Mouse (Mus musculus): ENCODE results near the gene Arhgef3.

Gene Arhgef3

DNA sequence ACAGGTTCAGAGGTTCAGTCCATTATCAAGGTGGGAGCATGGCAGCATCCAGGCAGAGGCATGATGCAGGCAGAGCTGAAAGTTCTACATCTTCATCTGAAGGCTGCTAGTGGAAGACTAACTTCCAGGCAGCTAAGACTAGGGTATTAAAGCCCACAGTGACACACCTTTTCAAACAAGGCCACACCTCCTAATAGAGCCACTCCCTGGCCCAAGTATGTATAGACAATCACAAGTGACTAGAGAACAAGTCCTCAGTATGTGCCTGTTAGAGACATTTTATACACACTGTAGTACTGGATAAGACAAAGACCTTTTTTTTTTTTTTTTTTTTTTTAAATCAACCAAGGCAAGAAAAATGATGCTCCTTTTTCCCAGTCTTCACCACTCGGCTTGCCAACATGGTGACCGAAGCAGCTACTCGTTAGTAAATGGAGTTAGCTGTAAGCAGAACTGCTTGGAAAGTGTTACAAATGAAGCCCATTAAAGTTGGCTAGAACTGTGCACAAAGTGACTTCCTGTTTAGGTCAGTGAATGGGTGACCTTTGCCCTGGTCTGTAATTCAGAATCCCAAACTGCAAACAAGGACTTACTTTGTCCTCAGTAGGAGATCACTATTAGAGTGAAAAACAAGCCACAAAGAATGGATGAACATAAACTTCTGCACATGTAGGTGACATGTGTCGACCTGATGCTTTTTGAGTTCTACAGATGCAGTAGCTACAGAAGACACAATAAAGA, 229.7 kb downstream of the Arhgef3 start:
- in situ Hi-C loops (cut with MboI) = loop anchor here (5.0 kb wide), 2 partner anchors 63 to 152 kb away; no protein-coding TSS in a partner anchor

DNA sequence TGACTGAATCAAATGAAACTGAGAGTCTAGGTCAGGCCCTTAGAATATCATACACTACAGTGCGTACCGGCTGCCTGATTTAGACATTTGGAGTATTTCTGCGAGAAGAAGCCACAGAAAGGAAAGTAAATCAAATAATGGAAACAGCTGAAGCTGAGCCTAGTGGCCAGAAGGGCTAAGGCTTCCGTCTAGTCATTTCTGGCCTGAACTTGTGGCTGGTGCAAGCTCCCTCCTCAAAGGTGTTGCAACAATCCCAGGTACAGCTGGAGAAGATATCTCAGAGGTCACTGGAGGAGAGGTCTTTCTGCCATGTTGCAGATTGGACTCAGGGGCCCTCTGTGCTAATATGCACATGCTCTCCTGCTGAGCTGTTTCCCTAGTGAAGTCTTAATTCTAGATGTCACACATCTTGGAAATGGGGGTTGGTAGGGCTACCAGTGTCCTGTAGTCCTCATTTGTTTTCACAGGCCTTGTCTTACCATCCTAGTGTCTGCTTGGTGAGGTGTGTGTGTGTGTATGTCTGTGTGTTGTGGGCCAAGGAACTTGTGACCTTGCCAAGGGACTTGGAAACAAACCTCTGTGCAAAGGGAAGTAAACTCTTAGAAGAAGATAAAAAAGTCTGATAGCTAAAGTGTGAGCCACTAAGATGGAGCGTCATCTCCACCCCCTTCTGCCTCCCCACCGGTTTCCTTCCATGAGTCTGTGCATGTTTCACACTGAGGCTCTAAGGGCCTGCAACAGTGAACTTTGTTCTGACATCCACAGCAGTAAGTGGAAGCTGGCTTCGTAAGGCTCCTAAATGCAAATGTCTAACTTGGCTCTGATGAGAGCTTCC, 230.6 kb downstream of the Arhgef3 start:
- in situ Hi-C loops (cut with MboI) = no loop called here

DNA sequence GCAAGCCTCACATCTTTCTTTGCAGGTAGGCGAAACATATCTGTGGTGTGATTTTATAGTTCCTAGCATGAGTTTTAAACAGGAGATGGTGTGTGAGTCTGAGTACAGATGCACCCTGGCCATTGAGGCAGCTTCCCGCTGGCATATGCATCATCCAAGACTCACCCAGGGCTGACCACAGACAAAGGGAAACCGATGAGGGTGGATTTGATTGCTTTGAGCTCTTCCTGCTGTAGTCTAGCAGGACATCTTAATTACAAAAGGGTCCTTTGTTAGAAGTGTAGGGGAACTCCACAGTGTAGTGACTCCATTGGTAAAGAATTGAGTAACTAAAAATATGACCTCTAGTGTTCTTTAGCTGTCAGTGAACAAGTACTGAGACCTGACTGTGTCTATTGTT, 232.5 kb downstream of the Arhgef3 start:
- in situ Hi-C loops (cut with MboI) = no loop called here

DNA sequence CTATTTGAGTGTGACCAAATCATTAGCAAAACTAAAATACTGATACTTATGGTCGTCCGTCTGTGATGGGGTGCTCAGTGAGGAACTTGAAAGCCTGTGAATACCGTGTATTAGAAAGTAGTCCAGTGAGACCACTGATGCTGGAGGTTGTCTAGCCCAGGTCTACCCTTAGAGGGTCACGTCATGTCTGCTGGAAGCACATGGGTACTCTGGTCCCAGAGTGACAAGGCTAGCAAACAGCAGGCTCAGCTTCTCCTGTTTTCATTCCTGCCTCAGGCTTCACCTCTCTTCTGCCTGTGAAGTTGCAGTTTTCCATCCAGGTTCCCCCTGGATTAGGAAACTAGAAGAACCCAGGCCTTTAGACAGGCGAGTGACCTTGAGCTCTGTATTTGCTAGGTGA, 233.0 kb downstream of the Arhgef3 start:
- in situ Hi-C loops (cut with MboI) = no loop called here

DNA sequence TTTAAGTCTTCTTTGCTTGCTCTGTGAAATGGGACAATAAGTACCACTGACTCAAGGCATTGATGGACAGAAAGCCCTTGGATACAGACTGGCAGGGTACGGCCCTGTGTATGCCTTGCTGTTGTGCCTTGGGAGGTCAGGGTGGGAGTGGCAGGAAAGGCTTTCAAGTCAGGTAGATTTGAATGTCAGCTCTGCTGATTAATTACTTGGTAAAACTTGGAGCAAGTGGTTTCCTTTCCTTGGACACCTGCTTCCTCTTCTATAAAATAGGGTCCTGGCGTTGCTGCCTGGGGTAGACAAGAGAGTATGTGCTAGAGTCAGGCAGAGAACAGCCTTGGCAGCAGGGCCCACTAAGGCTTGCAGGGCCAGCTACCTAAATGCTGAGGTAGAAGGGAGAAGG, 233.4 kb downstream of the Arhgef3 start:
- in situ Hi-C loops (cut with MboI) = no loop called here

DNA sequence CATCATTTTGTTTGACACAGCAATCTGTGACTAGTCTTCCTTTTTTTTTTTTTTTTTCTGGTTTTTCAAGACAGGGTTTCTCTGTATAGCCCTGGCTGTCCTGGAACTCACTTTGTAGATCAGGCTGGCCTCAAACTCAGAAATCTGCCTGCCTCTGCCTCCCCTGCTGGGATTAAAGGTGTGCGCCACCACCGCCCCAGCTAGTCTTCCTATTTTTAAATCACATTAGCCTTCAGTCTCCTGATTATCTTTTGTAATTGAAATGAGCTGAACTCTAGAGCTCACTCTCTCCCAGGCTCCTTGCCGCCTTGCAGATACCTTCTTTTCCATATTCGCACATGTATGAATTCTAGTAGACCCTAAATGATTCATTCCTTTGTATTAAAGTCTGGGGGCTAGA, 234.0 kb downstream of the Arhgef3 start:
- in situ Hi-C loops (cut with MboI) = no loop called here

DNA sequence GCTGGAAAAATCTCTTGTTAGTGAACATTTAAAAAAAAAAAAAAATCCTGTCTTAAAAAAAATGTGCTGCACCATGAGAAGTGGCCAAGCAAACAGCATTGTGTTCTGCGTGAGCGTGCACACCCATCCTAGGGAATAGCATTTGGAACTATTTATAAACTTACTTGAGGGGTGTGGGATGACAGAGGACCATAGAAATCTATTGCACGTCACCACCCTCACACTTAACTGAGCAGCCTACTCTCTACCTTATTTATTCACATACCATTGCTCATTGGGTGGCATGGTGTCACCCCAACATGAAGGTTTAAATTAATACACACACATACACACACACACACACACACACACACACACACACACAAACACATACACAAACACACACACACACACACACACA, 234.4 kb downstream of the Arhgef3 start:
- in situ Hi-C loops (cut with MboI) = no loop called here

DNA sequence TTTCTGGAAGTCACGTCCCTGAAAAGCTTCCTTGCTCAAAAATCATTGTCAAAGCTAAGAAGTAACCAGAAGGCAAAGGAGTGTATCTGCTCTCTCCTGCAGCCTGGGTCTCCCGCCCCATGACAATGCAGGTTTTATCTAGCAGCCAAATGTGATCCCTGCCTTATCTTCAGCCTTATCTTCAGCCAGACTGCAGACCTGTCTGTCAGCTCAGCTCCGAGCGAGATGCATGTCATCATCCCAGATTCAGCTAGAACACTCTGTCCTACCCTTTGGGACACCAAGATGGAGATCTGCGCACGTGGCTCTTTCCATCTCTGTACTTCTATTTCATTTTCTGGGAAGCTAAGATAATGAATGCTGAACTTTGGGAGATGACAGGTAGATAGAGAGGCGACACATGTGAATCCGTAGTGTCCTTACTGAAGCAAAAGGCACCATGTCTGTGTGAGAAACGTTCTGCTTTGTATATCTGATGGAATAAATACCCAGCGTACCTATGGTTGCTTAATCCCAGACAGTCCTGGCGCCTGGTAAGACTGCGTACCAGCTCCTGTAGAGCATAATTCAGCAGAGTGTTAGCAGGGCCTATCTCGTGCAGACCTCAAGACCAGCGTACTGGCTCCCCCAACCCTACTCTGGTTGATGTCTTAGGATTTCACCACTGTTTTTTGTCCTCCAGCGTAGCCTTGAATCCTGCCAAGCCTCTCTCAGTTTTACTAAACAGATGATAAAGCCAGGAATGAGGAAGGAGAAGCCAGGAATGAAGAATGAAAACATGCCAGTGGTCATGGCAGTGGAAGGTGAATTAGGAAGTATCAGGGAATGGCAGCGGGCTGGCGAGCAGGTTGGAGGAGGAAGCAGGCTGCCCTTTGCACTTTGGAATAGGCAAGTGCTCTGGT, 235.4 kb downstream of the Arhgef3 start:
- in situ Hi-C loops (cut with MboI) = no loop called here

DNA sequence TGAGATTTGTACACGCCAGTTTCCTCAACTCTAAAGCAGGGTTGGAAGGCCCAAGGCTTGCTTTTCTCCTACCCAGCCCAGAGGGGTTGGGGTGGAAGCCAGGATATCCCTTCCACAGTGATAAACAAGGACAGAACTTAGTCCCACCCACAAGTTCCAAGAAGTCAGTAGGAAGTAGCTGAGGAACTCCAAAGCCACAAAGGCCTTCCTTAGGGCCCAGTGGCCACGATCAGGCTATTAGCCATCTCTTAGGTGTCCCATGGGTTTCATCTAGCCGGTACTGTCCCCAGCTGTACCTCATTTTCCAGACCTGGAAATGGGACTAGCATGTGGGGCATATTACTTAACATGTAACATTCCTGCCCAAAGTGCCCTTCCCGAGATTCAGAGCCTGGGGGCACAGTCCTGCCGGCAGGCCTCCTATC, 236.4 kb downstream of the Arhgef3 start:
- in situ Hi-C loops (cut with MboI) = no loop called here

DNA sequence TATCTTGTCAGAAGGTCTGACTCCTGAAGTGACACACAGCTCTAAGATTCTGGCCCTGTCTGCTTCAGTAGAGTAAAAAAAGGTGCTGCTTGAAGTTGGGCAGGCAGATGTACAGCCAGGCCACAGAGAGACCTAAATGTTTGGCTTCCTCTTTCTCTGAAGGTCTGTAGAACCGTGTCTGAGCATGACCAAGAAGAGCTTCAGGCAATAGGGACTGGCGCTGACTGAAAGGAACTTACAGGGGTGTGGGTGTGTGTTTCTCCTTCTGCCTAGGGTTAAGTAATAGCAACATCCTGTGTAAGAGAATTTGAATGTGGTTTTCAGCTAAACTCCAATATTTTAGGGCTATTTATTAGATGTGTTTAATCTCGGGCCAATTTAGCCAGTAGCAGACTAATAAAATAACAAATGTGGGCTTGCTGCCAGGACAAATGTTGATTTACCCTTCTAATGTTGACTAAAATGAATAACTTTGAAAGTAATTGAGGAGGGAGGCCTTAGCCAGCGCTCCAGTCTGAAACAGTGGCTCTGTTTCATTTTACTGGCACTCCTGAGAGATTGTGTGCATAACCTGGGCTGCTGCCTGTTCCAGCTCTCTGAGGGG, 236.9 kb downstream of the Arhgef3 start:
- in situ Hi-C loops (cut with MboI) = no loop called here

DNA sequence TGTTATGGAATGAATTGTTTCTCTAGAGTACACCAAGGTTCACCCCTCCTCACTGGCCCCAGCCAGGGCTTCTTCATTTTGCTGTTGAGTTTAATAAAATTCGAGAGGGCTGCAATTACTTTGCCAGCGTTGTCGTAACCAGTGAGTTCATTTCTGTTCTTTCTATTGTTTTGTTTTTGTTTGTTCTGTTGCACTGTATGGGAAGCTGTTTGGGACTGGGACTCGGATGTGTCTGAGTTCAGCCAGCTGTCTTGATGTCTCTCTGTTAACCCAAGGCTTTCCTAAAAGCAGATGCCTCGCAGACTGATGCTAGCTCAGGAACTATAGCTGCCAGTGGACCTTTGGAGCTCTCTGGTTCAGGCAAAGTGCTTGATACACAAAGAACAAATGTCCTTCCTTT, 237.8 kb downstream of the Arhgef3 start:
- in situ Hi-C loops (cut with MboI) = no loop called here

DNA sequence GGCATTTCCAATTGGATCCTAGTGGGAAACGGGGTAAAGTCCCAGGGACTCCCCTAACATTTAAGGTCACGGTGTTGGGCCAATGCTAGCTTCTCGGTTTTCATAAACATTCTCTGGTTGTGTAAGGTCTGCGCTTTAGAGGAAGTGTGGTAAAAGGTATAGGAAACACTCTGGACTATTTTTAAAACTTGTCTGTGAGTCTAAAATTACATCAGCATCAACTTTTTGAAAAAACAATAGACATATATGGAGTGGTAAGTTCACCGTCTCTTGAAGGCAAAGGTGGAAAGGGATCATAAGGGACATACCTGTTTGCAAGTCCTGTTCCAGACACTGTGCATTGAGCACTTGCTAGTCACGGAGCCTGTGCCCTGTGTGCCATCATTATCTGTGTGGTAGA, 240.5 kb downstream of the Arhgef3 start:
- in situ Hi-C loops (cut with MboI) = loop anchor here (5.0 kb wide), 1 partner anchor 37 kb away; no protein-coding TSS in a partner anchor

DNA sequence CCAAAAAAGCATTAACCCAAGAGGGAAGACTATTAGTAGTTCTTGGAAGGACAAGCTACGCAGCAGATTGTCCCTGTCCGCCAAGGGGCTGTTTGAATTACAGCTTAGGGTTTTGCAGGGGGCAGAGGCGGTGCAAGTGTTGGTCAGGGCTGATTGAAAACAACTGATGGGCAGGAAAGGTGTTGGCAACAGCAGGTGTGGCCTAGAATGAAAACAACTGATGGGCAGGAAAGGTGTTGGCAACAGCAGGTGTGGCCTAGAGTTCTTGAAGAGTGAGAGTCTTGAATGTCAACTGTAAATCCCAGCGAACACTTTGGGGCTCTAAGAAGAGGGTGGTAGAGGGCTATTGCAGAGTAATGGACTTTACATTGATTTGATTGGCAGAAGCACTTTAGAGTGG, 241.2 kb downstream of the Arhgef3 start:
- in situ Hi-C loops (cut with MboI) = loop anchor here (5.0 kb wide), 1 partner anchor 36 kb away; no protein-coding TSS in a partner anchor

DNA sequence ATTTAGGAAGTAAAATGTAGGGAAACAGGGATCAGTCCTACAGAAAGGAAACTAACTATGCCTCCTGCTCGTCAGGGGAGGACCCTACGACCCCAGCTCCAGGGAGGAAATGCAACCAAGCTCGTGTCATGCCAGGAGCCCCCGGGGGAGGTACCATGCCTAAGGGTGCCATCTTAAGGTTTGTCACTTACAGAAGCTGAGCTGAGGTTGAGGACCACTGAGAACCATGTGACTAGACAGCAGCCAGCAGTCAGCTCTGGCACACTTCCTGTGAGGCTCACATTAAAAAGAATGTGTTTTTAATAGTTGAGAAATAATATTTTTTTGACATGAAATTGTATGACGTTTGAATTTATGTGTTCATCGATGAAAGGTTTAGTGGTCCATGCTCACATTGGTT, 242.4 kb downstream of the Arhgef3 start:
- in situ Hi-C loops (cut with MboI) = loop anchor here (5.0 kb wide), 1 partner anchor 35 kb away; no protein-coding TSS in a partner anchor

DNA sequence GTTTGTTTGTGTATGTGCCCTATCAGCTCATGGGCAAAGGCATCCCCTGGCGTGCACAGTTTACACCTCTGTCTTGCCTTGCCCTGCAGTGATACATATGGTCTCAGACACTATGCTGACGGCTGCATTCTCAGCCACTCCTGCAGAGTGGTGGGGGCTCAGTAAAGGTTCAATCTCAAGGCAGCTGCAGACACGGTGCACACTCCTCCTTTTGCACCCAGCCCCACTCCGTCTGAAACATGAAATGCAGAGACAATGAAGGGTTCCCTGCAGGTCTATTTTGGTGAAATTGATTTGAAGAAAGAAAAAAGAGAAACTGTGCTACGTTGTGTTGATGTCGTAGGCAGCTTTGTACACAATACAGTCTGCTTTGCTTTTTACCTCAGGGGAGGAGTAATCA, 243.5 kb downstream of the Arhgef3 start:
- in situ Hi-C loops (cut with MboI) = loop anchor here (5.0 kb wide), 1 partner anchor 34 kb away; no protein-coding TSS in a partner anchor

DNA sequence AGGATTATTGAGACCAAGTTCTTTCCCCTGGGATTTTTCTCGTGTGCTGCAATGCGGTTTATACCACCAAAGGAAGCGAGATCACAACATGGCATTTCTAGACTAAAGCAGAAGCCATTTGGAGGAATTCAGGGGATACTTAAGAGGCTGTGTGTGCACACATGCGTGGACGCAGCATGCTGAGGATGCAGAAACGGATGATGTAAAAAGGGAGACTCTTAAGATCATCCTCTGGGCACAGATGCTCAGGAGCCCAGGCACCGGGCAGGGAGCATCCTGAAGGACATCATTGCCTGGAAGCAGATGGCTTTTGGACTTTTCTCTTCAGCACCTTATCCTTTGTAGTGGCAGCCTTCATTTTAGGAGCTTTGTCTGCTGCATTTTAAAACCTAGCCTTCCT, 246.2 kb downstream of the Arhgef3 start:
- in situ Hi-C loops (cut with MboI) = no loop called here

DNA sequence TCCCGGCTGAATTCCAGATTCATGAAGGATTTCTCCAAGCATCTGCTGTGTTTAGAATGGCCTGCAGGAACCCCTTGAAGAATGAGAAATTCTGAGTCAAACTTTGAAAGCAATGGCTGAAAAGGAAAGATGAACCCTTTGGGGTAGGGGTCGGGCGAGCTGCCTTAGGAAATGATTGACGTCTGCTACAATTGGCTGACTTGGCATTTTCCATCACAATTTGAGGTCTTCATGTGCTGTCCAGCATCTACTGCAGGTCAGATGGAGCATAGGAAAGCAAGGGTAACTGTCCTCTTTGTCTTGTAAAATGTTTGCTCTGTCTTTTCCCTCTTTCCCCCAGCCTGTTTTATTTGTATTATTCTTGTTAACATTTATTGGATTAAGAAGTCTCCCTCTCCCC, 246.8 kb downstream of the Arhgef3 start:
- in situ Hi-C loops (cut with MboI) = no loop called here

DNA sequence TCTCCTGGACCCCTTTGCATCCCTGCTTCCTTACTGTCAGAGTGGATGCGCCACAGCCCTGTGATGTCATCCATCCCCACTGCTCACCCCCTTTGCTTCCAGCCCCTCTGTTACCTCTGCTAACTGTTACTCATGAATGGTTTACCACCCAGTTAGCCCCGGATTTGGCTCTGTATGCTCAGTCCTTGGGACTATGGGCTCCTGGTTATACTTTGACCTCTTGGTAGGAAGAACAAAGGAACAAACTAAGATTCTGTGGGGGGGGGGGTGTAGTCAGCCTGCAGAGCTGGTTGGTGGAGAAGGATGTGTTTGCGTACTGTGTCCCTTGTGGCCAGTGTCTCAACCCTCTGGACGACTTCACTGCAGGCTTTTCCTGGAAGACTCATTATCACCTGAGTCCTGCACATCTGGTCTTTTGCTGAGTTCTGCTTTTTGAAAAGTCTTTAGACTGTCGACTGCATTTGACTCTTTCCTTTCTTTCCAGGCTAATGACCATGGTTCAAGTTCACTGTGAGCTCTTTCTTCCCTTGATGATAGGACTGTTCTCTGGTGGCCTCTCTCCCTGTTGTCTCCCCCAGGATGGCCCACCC, 250.1 kb downstream of the Arhgef3 start:
- in situ Hi-C loops (cut with MboI) = no loop called here

DNA sequence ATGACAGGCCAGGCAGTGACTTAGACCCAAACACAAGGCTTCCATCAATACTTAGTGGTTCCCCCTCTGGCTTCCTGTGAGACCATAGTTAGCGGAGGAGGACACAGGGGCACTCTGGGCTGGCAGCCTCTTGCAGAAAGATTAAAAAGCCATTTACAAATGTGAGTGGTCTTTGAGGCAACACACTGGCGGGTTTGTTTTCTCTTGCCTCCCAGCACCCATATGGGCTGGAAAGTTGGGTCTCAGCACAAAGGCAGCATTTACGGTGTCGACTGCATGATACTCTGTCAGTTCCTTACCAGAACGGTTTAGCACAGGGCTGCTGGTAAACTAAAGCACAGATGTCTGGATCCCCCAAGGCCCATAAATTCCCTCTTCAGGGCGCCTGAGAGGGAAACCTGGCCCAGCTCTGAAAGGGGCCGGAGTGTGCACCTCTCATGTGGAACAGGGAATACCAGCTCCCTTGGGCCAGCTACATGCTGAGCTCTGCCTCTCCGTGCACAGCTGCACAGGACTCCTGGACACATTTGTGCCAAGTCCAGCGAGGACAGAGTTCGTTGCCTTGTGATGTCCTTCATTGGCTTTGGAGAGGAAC, 252.5 kb downstream of the Arhgef3 start:
- in situ Hi-C loops (cut with MboI) = no loop called here

DNA sequence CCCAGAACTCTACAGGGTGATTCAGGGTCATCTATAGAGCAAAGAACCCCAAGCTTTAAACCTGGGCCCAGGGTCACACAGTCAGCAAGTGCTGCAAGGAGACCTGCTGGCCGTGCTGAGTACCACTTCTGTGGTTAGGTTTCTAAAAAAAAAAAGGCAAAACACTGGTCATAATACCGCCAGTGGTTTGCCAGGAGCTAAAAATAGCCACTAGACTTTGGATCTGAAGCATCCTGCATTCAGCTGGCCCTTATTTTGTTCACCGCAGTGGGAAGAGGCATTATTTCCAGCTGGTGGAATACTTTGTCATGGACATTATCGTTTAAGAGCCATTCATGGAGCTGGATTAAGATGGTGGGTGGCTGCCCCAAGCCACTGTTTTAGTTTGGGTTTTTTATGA, 253.9 kb downstream of the Arhgef3 start:
- in situ Hi-C loops (cut with MboI) = no loop called here

DNA sequence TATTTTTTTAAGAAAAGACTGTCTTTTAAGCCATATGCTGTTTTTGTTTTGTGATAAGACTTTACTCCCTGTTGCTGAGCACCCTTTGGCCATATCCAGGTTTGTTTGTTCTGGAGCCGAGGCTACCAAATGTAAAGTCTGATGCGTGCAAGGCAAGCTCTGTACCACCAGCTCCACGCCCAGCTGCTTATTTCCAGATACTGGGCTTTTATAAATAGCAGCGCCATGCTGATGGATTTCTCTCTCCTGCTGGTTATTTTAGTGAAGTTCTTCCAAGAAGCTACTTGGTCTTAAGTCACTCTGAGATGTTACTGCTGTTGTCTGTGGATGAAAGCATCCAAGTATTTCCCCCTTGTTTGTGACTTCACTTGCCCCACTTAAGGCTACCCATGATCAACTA, 254.8 kb downstream of the Arhgef3 start:
- in situ Hi-C loops (cut with MboI) = no loop called here

Measured in mature B cell (primary cell).